Mouse (Mus musculus) C2C12 (cell line): ENCODE data around the gene Tmem53. TPM values are rescaled to one million over a fixed set of nuclear protein-coding genes. Genes with fewer than 3 reads are reported as not detected.

Experiments
- H3K27me3 ChIP-seq: one replicate; pipeline ENCODE4 v1.6.1; 2011; ENCODE audit not compliant: control insufficient read depth, insufficient read depth, insufficient read length
- H3K36me3 ChIP-seq: one replicate; pipeline ENCODE4 v1.6.1; 2011; ENCODE audit not compliant: control insufficient read depth, insufficient read depth
- H3K4me3 ChIP-seq: one replicate; pipeline ENCODE4 v1.5.1; 2011; ENCODE audit warnings: mild to moderate bottlenecking, control low read depth; ENCODE audit not compliant: poor library complexity, insufficient read depth, severe bottlenecking
- H3K79me2 ChIP-seq: one replicate; pipeline ENCODE4 v1.6.1; 2011; ENCODE audit not compliant: control insufficient read depth, insufficient read depth
- H3K79me3 ChIP-seq: one replicate; pipeline ENCODE4 v1.6.1; 2011; ENCODE audit warnings: low read depth, control low read depth
- H3ac ChIP-seq: one replicate; pipeline ENCODE3; 2011; ENCODE audit warnings: low read depth; ENCODE audit not compliant: control insufficient read depth, insufficient read length
- CEBPB ChIP-seq: IDR thresholded peaks from one replicate; pipeline ENCODE4 v1.6.1; 2011; ENCODE audit warnings: low read depth, mild to moderate bottlenecking, control low read depth, moderate library complexity
- CTCF ChIP-seq: IDR thresholded peaks from one replicate; pipeline ENCODE4 v1.5.1; 2011; ENCODE audit not compliant: control insufficient read depth, insufficient read depth, insufficient read length
- FOSL1 ChIP-seq: IDR thresholded peaks from one replicate; pipeline ENCODE4 v1.8.0; 2011; ENCODE audit warnings: mild to moderate bottlenecking, low read length; ENCODE audit not compliant: poor library complexity, insufficient read depth, severe bottlenecking
- MAX ChIP-seq: IDR thresholded peaks from one replicate; pipeline ENCODE4 v1.6.1; 2011; ENCODE audit warnings: mild to moderate bottlenecking, control low read depth
- MYOD1 ChIP-seq: IDR thresholded peaks from one replicate; pipeline ENCODE4 v1.6.1; 2011; ENCODE audit warnings: low read depth; ENCODE audit not compliant: control insufficient read depth, insufficient read length
- MYOG ChIP-seq: IDR thresholded peaks from one replicate; pipeline ENCODE4 v1.6.1; 2011; ENCODE audit not compliant: control insufficient read depth, insufficient read length; ENCODE audit errors: extremely low read depth
- USF1 ChIP-seq: IDR thresholded peaks from one replicate; pipeline ENCODE4 v1.6.1; 2011; ENCODE audit warnings: low read depth, mild to moderate bottlenecking, control low read depth, moderate library complexity
- polyA plus RNA-seq: library from polyadenylated mRNA; unstranded; fragments of >200 nt; fragmentation: generic; extraction: Trizol; gene quantifications from one replicate; pipeline ENCODE4 v1.2.1, GENCODE M21; 2012; ENCODE audit warnings: missing spikeins

Tmem53 gene
- polyA plus RNA-seq, 1 experiment: 3.2 TPM

DNA sequence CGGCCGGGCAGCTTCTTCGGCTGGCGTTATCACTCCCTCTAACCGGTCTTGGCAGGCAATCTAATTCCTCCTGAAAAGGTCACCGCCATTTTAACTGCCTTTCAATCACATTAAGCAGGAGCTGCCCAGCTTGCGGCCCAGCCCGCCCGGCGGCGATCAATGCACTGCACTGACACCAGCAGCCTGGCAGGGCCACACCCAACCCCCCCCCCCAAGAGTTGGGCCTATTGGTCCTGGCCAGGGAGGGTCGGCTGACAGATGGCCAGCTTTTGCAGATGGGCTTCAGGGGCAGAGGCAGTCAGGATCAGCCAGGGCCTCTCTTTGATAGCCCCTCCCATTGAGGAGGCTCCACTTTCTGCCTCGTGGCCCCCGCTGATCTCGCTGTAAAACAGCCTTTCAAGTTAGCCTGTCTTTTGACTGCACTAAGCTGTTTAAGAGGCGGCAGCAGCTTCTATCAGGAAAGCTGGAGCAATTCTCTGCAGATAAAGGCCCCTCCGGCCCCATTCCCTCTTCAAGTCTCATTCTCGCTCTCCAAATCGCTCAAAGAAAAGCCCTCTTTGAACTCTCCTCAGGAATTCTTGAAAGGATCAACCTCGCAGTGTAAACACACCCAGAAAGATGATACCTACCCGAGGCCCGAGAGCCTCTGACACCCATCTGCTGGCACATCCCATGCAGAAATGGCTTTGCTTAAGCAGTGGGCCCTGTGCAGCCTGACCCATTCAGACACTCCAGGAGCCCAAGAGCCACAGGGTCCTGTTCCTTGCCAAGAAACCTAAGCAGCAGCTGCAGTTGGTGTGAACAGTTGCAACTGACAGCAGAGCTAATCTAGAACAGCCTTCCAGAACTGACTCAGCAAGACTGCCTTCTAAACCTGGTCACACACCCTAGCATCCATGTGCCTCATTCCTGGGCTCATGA, 31.8 kb downstream of the Tmem53 start:
- H3K4me3 ChIP-seq: no peak overlapping the region
- peaks cover 9% of the 10 kb centered on the region for H3K79me2 ChIP-seq
- H3K36me3 ChIP-seq: peaks cover 72% of the 10 kb centered on the region
- H3K27me3 ChIP-seq: no peaks in the 10 kb centered on the region
- no peak overlapping the region for H3ac ChIP-seq
- TF ChIP-seq MAX: no peak
- no peak for TF ChIP-seq USF1
- no peak for TF ChIP-seq CEBPB
- TF ChIP-seq FOSL1: no peak
- no peak for TF ChIP-seq CTCF
- TF ChIP-seq MYOD1: no peak
- no peak for TF ChIP-seq MYOG
- peaks cover 7% of the 10 kb centered on the region for H3K79me3 ChIP-seq

DNA sequence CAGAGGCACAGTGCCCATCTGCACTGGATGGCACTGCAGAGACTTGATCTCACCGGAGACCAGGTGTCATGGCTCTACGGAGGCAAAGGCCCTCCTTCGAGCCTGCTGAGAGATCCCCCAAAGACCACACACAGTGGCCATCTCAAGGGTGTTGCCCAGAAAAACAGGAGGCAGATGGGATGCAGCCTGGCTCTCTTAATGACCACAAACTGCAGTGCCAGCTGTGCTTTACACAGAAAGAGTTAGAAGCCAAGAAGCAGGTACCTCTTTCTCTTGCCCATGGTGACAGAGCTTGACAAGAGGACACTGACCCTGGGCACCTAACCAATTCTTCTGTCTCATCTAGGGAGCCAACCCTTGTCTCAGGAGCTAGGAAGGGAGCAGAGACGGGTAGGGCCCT, 32.6 kb downstream of the Tmem53 start:
- Histone ChIP-seq H3K36me3 (peaks cover 68% of the 10 kb centered on the region), H3K79me3 (peaks cover 7% of the 10 kb centered on the region), H3K27me3 (no peaks in the 10 kb centered on the region), H3ac (no peak overlapping the region), H3K4me3 (no peak overlapping the region), H3K79me2 (peaks cover 12% of the 10 kb centered on the region)
- TF ChIP-seq MYOD1 (no peak), USF1 (no peak), MYOG (no peak), FOSL1 (no peak), CEBPB (no peak)

DNA sequence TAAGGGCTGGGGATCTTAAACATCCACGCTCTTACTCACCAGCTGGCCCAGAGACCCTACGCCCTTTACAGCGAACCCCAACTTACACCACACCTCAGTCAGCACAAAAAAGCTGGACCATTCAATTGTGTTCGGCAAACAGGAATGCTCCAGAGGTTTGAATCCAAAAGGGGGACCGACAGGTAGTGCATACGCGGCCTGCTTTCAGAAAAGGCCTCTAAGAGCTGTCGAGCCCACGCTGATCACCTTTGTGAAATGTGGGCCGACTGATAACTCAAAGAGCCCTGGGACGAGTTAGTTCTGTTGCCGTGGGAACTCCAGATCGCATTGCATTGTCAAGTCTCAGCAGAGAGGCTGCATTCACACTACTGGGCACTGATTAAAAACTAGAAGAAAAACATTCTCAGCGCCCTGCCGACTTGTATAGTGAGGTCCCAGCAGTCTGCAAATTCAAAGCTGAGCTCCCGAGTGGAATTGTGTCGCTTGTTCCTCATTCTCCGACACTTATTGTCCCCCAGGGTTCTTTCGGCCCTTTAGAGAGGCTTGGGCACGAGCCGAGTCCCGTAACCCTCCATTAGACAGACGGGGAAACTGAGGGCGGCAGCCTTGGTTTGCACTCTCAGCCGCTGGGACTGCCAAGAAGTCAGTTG, 36.7 kb downstream of the Tmem53 start:
- H3K79me3 ChIP-seq: peaks cover 7% of the 10 kb centered on the region
- peaks cover 34% of the 10 kb centered on the region for H3K36me3 ChIP-seq
- H3K79me2 ChIP-seq: peaks cover 12% of the 10 kb centered on the region
- no peaks in the 10 kb centered on the region for H3K27me3 ChIP-seq
- no peak for TF ChIP-seq USF1
- TF ChIP-seq CEBPB: no peak
- no peak for TF ChIP-seq CTCF
- TF ChIP-seq MYOG: no peak
- no peak for TF ChIP-seq MAX
- no peak for TF ChIP-seq MYOD1
- TF ChIP-seq FOSL1: no peak
- H3K4me3 ChIP-seq: peak overlapping the region; percentile 55
- H3ac ChIP-seq: peak overlapping the region; percentile 51

- Histone ChIP-seq H3K79me3 (peaks cover 7% of the 10 kb centered on the region), H3ac (peak overlapping the region; percentile 51), H3K27me3 (no peaks in the 10 kb centered on the region), H3K79me2 (peaks cover 12% of the 10 kb centered on the region), H3K4me3 (peak overlapping the region; percentile 55), H3K36me3 (peaks cover 26% of the 10 kb centered on the region)
- TF ChIP-seq USF1 (peak; percentile 41), MAX (no peak)
These were observed 37.4 kb downstream of the Tmem53 start for GRCm38 (mm10) chr4:117288927-117289801.

- Histone ChIP-seq H3ac (no peak overlapping the region), H3K79me3 (peaks cover 7% of the 10 kb centered on the region), H3K27me3 (peaks cover 7% of the 10 kb centered on the region), H3K36me3 (peaks cover 2% of the 10 kb centered on the region), H3K79me2 (peaks cover 12% of the 10 kb centered on the region), H3K4me3 (no peak overlapping the region)
- TF ChIP-seq MAX (no peak), MYOG (no peak), USF1 (no peak), CTCF (no peak), MYOD1 (no peak), FOSL1 (no peak), CEBPB (no peak)
These were observed 39.9 kb downstream of the Tmem53 start for GRCm38 (mm10) chr4:117291696-117292095.
